Mouse (Mus musculus) MEL (cell line): ENCODE measurements around the gene Mt2.

Experiments used
- CHD2 ChIP-seq: IDR thresholded peaks from 2 replicates; pipeline ENCODE4 v1.6.1; 2011; ENCODE audit warnings: low read length, improper control_type of control experiment
- CTCF ChIP-seq, 3 experiments: IDR thresholded peaks in 2 of 3; conservative IDR thresholded peaks in 1 of 3; 2 replicates each; pipeline ENCODE4 v1.5.1; 2011 to 2012; ENCODE audit warnings: low read length in 3 of 3, low read depth in 2 of 3, mild to moderate bottlenecking in 2 of 3, improper control_type of control experiment in 1 of 3, inconsistent platforms in 1 of 3, mixed read lengths in 1 of 3, moderate library complexity in 1 of 3; ENCODE audit not compliant: control insufficient read depth in 1 of 3, insufficient read depth in 1 of 3, poor library complexity in 1 of 3, severe bottlenecking in 1 of 3
- E2F4 ChIP-seq: IDR thresholded peaks from 2 replicates; pipeline ENCODE4 v1.6.1; 2011; ENCODE audit warnings: low read depth, low read length, improper control_type of control experiment, borderline replicate concordance
- EP300 ChIP-seq, 2 experiments: IDR thresholded peaks; 2 replicates each; pipeline ENCODE4 v1.6.1; 2011; ENCODE audit warnings: improper control_type of control experiment in 2 of 2, low read length in 2 of 2, low read depth in 1 of 2, mild to moderate bottlenecking in 1 of 2
- HCFC1 ChIP-seq: IDR thresholded peaks from 2 replicates; pipeline ENCODE4 v1.6.1; 2012; ENCODE audit warnings: low read depth, mild to moderate bottlenecking, inconsistent platforms, low read length, improper control_type of control experiment, moderate library complexity
- MYC ChIP-seq: IDR thresholded peaks from 2 replicates; pipeline ENCODE4 v1.6.1; 2011; ENCODE audit warnings: low read depth, mild to moderate bottlenecking, low read length, improper control_type of control experiment, moderate library complexity
- SMC3 ChIP-seq: IDR thresholded peaks from 2 replicates; pipeline ENCODE4 v1.6.1; 2011; ENCODE audit warnings: low read depth, low read length, improper control_type of control experiment
- TBP ChIP-seq: IDR thresholded peaks from 2 replicates; pipeline ENCODE4 v1.8.0; 2011; ENCODE audit warnings: low read depth, low read length, improper control_type of control experiment
- TCF12 ChIP-seq: IDR thresholded peaks from 2 replicates; pipeline ENCODE4 v1.6.1; 2014; ENCODE audit warnings: low read depth, mild to moderate bottlenecking, inconsistent platforms, low read length, improper control_type of control experiment, moderate library complexity
- ZC3H11A ChIP-seq: IDR thresholded peaks from 2 replicates; pipeline ENCODE4 v1.6.1; 2012; ENCODE audit warnings: low read depth, mild to moderate bottlenecking, inconsistent platforms, low read length, improper control_type of control experiment
- ZKSCAN1 ChIP-seq: IDR thresholded peaks from 2 replicates; pipeline ENCODE4 v1.6.1; 2012; ENCODE audit warnings: low read depth, mild to moderate bottlenecking, inconsistent platforms, low read length, improper control_type of control experiment, moderate library complexity
- ZNF384 ChIP-seq: IDR thresholded peaks from 2 replicates; pipeline ENCODE4 v1.6.1; 2012; ENCODE audit warnings: low read depth, mild to moderate bottlenecking, inconsistent platforms, low read length, improper control_type of control experiment

DNA sequence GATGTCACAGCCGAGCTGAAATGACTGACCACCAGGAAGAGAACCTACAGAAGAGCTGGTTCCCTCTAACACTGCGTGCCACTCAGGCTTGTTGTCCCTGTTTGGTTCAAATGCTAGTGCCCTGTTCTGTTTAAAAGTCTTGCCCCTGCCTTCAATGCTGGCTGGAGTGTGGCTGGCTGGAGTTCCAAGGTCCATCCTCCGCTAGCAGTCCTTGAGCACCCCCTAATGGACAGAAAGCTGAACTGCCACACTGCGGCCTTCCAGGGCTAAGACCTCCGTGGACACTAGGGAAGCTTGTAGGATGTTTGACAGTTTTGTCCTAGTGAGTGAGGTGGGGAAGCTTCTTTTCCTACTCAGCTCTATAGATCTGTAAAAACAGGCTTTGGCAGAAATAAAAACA, 33.3 kb downstream of the Mt2 start:
- no peak for TF ChIP-seq ZKSCAN1
- TF ChIP-seq TCF12, result no peak
- TF ChIP-seq CTCF (IDR thresholded peaks at IDR 0.05 in 2 of 3, conservative IDR thresholded peaks at IDR 0.05 in 1 of 3; ENCODE audit: control insufficient read depth in 1 of 3, insufficient read depth in 1 of 3, low read depth in 2 of 3, low read length in 3 of 3, poor library complexity in 1 of 3, severe bottlenecking in 1 of 3), result peak; percentile 90 to 98 (median 95)
- peak; percentile 71 for TF ChIP-seq ZC3H11A
- TF ChIP-seq HCFC1, result no peak
- TF ChIP-seq ZNF384, result no peak
- no peak for TF ChIP-seq MYC
- TF ChIP-seq EP300 (IDR thresholded peaks at IDR 0.05; ENCODE audit: low read depth in 1 of 2, low read length in 2 of 2), result no peak
- peak; percentile 74 for TF ChIP-seq SMC3
- TF ChIP-seq TBP, result no peak
- TF ChIP-seq CHD2, result no peak
- no peak for TF ChIP-seq E2F4
